Mouse (Mus musculus) forebrain, embryonic 14.5 days (tissue): ENCODE results near the gene Oosp3. TPM values are rescaled to one million over a fixed set of nuclear protein-coding genes. Genes with fewer than 3 reads are reported as not detected.

Source experiments
- ATAC-seq: fragments of 200-750 bp; cut with Nextera tagmentation; 2 replicates; pipeline ENCODE4 v1.8.0; 2017; ENCODE audit warnings: mild to moderate bottlenecking, moderate library complexity
- DNase-seq: peaks from one replicate; pipeline ENCODE4 v3.0.0-alpha.2; 2015; ENCODE audit warnings: low spot score
- H3K27ac ChIP-seq: fragments of 300-500 bp; sonication (generic); 2 replicates; pipeline ENCODE4 v1.5.1; 2014; ENCODE audit warnings: low read depth, mild to moderate bottlenecking, control low read depth, low read length, moderate library complexity
- H3K27me3 ChIP-seq: fragments of 300-500 bp; sonication (generic); replicated peaks from 2 replicates; pipeline ENCODE4 v1.6.1; 2014; ENCODE audit warnings: low read length, control low read depth, mixed read lengths; ENCODE audit not compliant: control insufficient read depth, insufficient read depth
- H3K36me3 ChIP-seq: fragments of 300-500 bp; sonication (generic); 2 replicates; pipeline ENCODE4 v1.6.1; 2014; ENCODE audit warnings: low read length, control low read depth; ENCODE audit not compliant: control insufficient read depth, insufficient read depth
- H3K4me1 ChIP-seq: fragments of 300-500 bp; sonication (generic); 2 replicates; pipeline ENCODE4 v1.6.1; 2014; ENCODE audit warnings: antibody characterized with exemption, low read length, control low read depth; ENCODE audit not compliant: control insufficient read depth, insufficient read depth
- H3K4me2 ChIP-seq: fragments of 300-500 bp; sonication (generic); 2 replicates; pipeline ENCODE4 v1.6.1; 2014; ENCODE audit warnings: mild to moderate bottlenecking, control low read depth, low read length
- H3K4me3 ChIP-seq: fragments of 300-500 bp; sonication (generic); 2 replicates; pipeline ENCODE4 v1.5.1; 2014; ENCODE audit warnings: low read depth, low read length, control low read depth
- H3K9ac ChIP-seq: fragments of 300-500 bp; sonication (generic); 2 replicates; pipeline ENCODE4 v1.6.1; 2014; ENCODE audit warnings: mild to moderate bottlenecking, low read length, control low read depth, moderate library complexity
- H3K9me3 ChIP-seq: fragments of 300-500 bp; sonication (generic); replicated peaks from 2 replicates; pipeline ENCODE4 v1.6.1; 2016; ENCODE audit warnings: low read length, control low read depth, mixed read lengths; ENCODE audit not compliant: control insufficient read depth
- WGBS: fragments of 180-500 bp; shearing (Covaris S2); extraction: QIAGEN DNeasy Blood & Tissue Kit; methylation state at CpG from one replicate; pipeline ENCODE4 v1.1.7; 2014; 5-methylcytosine and 5-hydroxymethylcytosine counted together
- polyA plus RNA-seq: library from polyadenylated mRNA; unstranded; fragments of >200 nt; fragmentation: Nextera tagmentation; extraction: Ambion mirVana; gene quantifications from 2 replicates; pipeline ENCODE4 v1.2.1, GENCODE M21; 2014

The Oosp3 gene
- polyA plus RNA-seq = not detected in 2 replicates

DNA sequence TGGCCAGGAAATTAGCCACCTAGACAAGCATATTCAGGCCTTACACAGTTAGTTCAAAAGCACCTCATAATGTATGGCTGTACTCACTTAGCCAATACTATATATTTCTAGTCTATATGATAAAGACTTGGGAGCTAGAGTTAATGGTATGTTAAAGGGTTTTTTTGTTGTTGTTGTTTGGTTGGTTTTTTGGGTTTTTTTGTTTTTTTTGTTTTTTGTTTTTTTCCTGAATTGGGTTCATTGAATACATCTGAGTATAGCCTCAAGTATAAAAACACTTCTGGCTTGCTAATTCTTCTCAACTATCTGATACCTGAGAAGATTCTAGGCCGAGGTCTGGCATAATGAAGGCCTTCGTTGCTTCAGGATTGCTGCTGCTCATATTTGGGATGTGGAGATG is at the start of gene Oosp3:
Gene Oosp3, plus strand, starts transcription at position 301 of the 400 bp plus-strand sequence.
- no peak for DNase-seq
- no peak within 1 kb of the TSS for H3K27ac ChIP-seq
- H3K9me3 ChIP-seq = no peaks in the 10 kb centered on the region
- no peak within 1 kb of the TSS for H3K4me3 ChIP-seq
- WGBS = 79% methylated on average over 2 of the region's 2 CpGs
- H3K27me3 ChIP-seq = no peaks in the 10 kb centered on the region
- H3K9ac ChIP-seq = no peak within 1 kb of the TSS
- H3K4me1 ChIP-seq = no peaks in the 10 kb centered on the region
- H3K4me2 ChIP-seq = no peak within 1 kb of the TSS
- no peak for ATAC-seq
- no peaks in the 10 kb centered on the region for H3K36me3 ChIP-seq

- no peak for DNase-seq
- H3K27me3 ChIP-seq = no peaks in the 10 kb centered on the region
- no peaks in the 10 kb centered on the region for H3K9me3 ChIP-seq
- no peak overlapping the region for H3K4me3 ChIP-seq
- H3K36me3 ChIP-seq = no peaks in the 10 kb centered on the region
- H3K4me2 ChIP-seq = no peak overlapping the region
- 82% methylated on average over 4 of the region's 4 CpGs for WGBS
- no peak overlapping the region for H3K9ac ChIP-seq
- H3K4me1 ChIP-seq = no peaks in the 10 kb centered on the region
- H3K27ac ChIP-seq = no peak overlapping the region
- ATAC-seq = no peak
Measured at GRCm38 (mm10) chr19:11649564-11649963, 47.3 kb upstream of the Oosp3 start.

DNA sequence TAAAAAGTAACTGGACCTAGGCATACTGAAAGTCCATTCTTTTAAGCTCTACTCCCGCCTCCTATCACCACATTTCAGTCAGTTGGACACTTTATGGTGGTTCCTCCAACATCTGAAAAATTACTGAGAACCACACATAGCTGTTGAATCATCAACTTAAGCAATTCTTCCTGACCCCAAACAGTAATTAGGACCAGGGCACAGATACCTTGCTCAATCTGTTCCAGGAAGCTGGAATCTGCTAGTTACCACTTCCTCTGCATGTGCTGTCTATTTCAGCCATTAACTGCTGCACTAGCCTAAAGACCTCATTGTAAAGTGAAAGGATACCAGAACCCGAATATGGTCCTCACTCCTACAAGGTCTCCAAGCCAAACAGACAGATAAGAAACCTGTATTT is 37.7 kb upstream of the Oosp3 start:
- WGBS = 73% methylated on average over 2 of the region's 2 CpGs
- Histone ChIP-seq H3K9ac (no peak overlapping the region), H3K36me3 (no peaks in the 10 kb centered on the region), H3K4me1 (no peaks in the 10 kb centered on the region), H3K27me3 (no peaks in the 10 kb centered on the region), H3K27ac (no peak overlapping the region), H3K9me3 (no peaks in the 10 kb centered on the region), H3K4me2 (no peak overlapping the region), H3K4me3 (no peak overlapping the region)
- ATAC-seq (no peak), DNase-seq (no peak)

DNA sequence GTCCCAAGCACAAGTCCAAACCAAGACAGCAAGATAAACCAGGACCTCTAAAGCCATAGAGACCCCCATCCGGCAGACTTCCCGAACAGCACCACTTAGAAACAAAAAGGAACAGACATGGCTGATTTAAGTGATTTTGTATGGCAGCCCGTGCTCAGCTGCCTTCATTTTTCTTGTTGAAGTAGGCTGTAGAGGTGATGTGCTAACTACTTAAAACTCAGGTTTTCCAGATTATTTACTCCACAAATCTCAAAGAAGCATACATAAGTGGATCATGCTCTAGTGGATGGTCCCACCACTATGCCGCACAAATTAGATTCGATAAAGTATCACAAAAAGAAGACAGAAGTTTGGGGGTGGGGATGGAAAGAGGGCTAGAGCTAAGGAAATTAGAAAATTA is 36.4 kb upstream of the Oosp3 start, which contains the start of gene Oosp2:
Gene Oosp2, minus strand, starts transcription at position 101 of the 400 bp plus-strand sequence.
- Histone ChIP-seq H3K36me3 (no peaks in the 10 kb centered on the region), H3K4me1 (no peaks in the 10 kb centered on the region), H3K9ac (no peak within 1 kb of the TSS), H3K27ac (no peak within 1 kb of the TSS), H3K9me3 (no peaks in the 10 kb centered on the region), H3K4me2 (no peak within 1 kb of the TSS), H3K27me3 (no peaks in the 10 kb centered on the region), H3K4me3 (no peak within 1 kb of the TSS)
- WGBS = 92% methylated on average over 5 of the region's 5 CpGs
- no peak for DNase-seq
- no peak for ATAC-seq

- Histone ChIP-seq H3K9me3 (no peaks in the 10 kb centered on the region), H3K4me3 (no peak overlapping the region), H3K36me3 (no peaks in the 10 kb centered on the region), H3K4me2 (no peak overlapping the region), H3K4me1 (no peaks in the 10 kb centered on the region), H3K27me3 (no peaks in the 10 kb centered on the region), H3K27ac (no peak overlapping the region), H3K9ac (no peak overlapping the region)
- no peak for ATAC-seq
- no peak for DNase-seq
Measured at GRCm38 (mm10) chr19:11661562-11661961, 35.3 kb upstream of the Oosp3 start.

- H3K4me2 ChIP-seq = no peak within 1 kb of the TSS
- 78% methylated on average over 5 of the region's 5 CpGs for WGBS
- no peaks in the 10 kb centered on the region for H3K4me1 ChIP-seq
- ATAC-seq = no peak
- H3K9me3 ChIP-seq = no peaks in the 10 kb centered on the region
- DNase-seq = no peak
- H3K27me3 ChIP-seq = no peaks in the 10 kb centered on the region
- H3K4me3 ChIP-seq = no peak within 1 kb of the TSS
- no peak within 1 kb of the TSS for H3K27ac ChIP-seq
- no peaks in the 10 kb centered on the region for H3K36me3 ChIP-seq
- no peak within 1 kb of the TSS for H3K9ac ChIP-seq
Measured at GRCm38 (mm10) chr19:11690839-11691238, 6.0 kb upstream of the Oosp3 start, which contains the start of gene Oosp1. Gene Oosp1, minus strand, starts transcription at chr19:11691150.

DNA sequence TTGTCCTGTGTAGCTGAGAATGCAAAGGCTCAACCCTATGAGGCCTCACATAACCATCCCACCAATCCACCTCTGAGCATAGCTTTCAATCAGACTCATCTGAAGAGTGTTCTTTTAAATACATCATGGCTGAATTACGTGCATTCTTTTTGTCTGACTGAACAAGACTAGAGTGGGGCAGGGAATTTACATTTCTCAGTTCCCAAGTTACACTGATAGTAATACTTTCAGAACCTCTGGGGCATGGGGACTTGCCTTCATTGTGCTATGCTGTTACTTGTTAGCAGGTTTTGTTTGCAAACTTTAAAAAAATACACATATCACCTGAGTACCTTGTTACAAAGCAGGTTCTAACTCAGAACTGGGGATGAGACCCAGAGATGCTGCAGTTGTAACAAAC is 5.4 kb upstream of the Oosp3 start:
- Histone ChIP-seq H3K4me2 (no peak overlapping the region), H3K4me1 (no peaks in the 10 kb centered on the region), H3K36me3 (no peaks in the 10 kb centered on the region), H3K4me3 (no peak overlapping the region), H3K27me3 (no peaks in the 10 kb centered on the region), H3K9me3 (no peaks in the 10 kb centered on the region), H3K27ac (no peak overlapping the region), H3K9ac (no peak overlapping the region)
- 51% methylated on average over 1 of the region's 1 CpGs for WGBS
- ATAC-seq = no peak
- DNase-seq = no peak

DNA sequence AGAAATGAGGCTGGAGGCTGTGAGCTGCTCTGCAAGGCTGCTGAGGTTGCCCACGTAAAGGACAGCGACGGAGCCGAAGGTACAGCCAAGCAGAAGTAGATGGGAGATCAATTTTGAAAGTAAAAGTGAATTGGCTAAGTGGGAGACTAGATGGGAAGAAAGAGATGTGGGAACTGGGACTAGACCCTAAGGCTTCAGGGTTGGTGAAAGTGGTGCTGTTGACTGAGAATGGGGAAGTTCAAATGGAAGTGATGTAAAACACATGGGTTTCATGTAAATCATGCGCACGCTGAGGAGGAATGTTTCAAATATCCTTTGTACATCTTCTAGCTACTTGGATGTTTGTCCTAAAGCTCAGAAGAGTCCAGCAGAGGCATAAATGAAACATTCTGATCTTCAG is 1.5 kb downstream of the Oosp3 start:
- Histone ChIP-seq H3K27me3 (no peaks in the 10 kb centered on the region), H3K4me1 (no peaks in the 10 kb centered on the region), H3K27ac (no peak overlapping the region), H3K4me2 (no peak overlapping the region), H3K36me3 (no peaks in the 10 kb centered on the region), H3K4me3 (no peak overlapping the region), H3K9me3 (no peaks in the 10 kb centered on the region), H3K9ac (no peak overlapping the region)
- DNase-seq = no peak
- ATAC-seq = no peak
- 92% methylated on average over 6 of the region's 6 CpGs for WGBS

DNA sequence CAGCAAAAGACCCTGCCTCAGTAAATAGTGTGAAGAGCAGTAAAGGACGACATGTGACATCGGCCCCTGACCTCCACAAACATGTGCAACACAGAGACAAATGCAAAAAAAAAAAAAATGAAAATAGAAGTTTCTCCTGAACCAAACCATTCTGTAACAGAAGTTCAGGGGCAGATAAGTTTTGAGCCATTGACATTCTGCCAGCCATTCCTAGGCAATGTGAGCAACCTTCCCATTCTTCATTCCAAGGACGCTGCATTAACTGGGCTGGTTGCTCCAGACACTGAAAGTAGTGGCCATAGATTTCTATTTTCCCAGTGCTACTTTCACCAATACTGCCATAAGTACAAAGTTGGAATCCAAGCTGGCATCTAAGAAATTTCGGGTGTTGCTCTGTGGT is 15.6 kb downstream of the Oosp3 start:
- Histone ChIP-seq H3K36me3 (no peaks in the 10 kb centered on the region), H3K27me3 (no peaks in the 10 kb centered on the region), H3K4me3 (no peak overlapping the region), H3K9me3 (no peaks in the 10 kb centered on the region), H3K4me1 (no peaks in the 10 kb centered on the region), H3K27ac (no peak overlapping the region), H3K4me2 (no peak overlapping the region), H3K9ac (no peak overlapping the region)
- ATAC-seq (no peak), DNase-seq (no peak)
- WGBS = 84% methylated on average over 4 of the region's 4 CpGs
